Mouse (Mus musculus) stomach, embryonic 16.5 days (tissue): ENCODE results near the gene Gm10647. TPM values are rescaled to one million over a fixed set of nuclear protein-coding genes. Genes with fewer than 3 reads are reported as not detected.
"Not testable (repeated sequence)": the region's sequence is repeated elsewhere in the genome, so short reads cannot be mapped to it uniquely, and the experiment has no call there.

Experiments
- ATAC-seq: fragments of 200-750 bp; cut with Nextera tagmentation; 2 replicates; pipeline ENCODE4 v1.8.0; 2017; ENCODE audit warnings: moderate number of reproducible peaks, moderate TSS enrichment; ENCODE audit not compliant: insufficient read depth, low FRiP score
- H3K27ac ChIP-seq: fragments of 300-500 bp; sonication (generic); 2 replicates; pipeline ENCODE4 v1.5.1; 2014; ENCODE audit warnings: low read length
- H3K27me3 ChIP-seq: fragments of 300-500 bp; sonication (generic); 2 replicates; pipeline ENCODE4 v1.6.1; 2014; ENCODE audit warnings: low read length, control low read depth, mixed read lengths; ENCODE audit not compliant: control insufficient read depth, insufficient read depth
- H3K36me3 ChIP-seq: fragments of 300-500 bp; sonication (generic); 2 replicates; pipeline ENCODE4 v1.6.1; 2014; ENCODE audit warnings: low read length; ENCODE audit not compliant: control insufficient read depth, insufficient read depth
- H3K4me1 ChIP-seq: fragments of 300-500 bp; sonication (generic); 2 replicates; pipeline ENCODE4 v1.6.1; 2014; ENCODE audit warnings: low read length, control low read depth, mixed read lengths; ENCODE audit not compliant: control insufficient read depth, insufficient read depth
- H3K4me2 ChIP-seq: fragments of 300-500 bp; sonication (generic); 2 replicates; pipeline ENCODE4 v1.6.1; 2014; ENCODE audit warnings: low read depth, low read length, mixed read lengths
- H3K4me3 ChIP-seq: fragments of 300-500 bp; sonication (generic); replicated peaks from 2 replicates; pipeline ENCODE4 v1.5.1; 2014; ENCODE audit warnings: mild to moderate bottlenecking, low read length
- H3K9ac ChIP-seq: fragments of 300-500 bp; sonication (generic); 2 replicates; pipeline ENCODE4 v1.6.1; 2014; ENCODE audit warnings: low read length
- H3K9me3 ChIP-seq: fragments of 300-500 bp; sonication (generic); replicated peaks from 2 replicates; pipeline ENCODE4 v1.6.1; 2016; ENCODE audit warnings: low read length, control low read depth; ENCODE audit not compliant: control insufficient read depth
- WGBS: fragments of 180-500 bp; shearing (Covaris S2); extraction: QIAGEN DNeasy Blood & Tissue Kit; methylation state at CpG from one replicate; pipeline ENCODE4 v1.1.7; 2014; 5-methylcytosine and 5-hydroxymethylcytosine counted together
- polyA plus RNA-seq: library from polyadenylated mRNA; unstranded; fragments of >200 nt; fragmentation: Nextera tagmentation; extraction: Ambion mirVana; gene quantifications from 2 replicates; pipeline ENCODE4 v1.2.1, GENCODE M21; 2015

The Gm10647 gene
- polyA plus RNA-seq = 0.48 and 0.89 TPM in 2 replicates

- H3K36me3 ChIP-seq = no peaks in the 10 kb centered on the region
- 0 out of 2 replicates have a peak, but pooled peaks cover 2% of the 10 kb centered on the region for H3K4me1 ChIP-seq
- H3K4me3 ChIP-seq = peak within 1 kb of the TSS; percentile 88
- H3K9me3 ChIP-seq = no peaks in the 10 kb centered on the region
- no peaks in the 10 kb centered on the region for H3K27me3 ChIP-seq
- H3K9ac ChIP-seq = peak within 1 kb of the TSS; percentile 90
- peak within 1 kb of the TSS; percentile 94; the same call in 1 of the 2 replicates for H3K27ac ChIP-seq
- 71% methylated on average over 5 of the region's 5 CpGs for WGBS
- no peak for ATAC-seq
- H3K4me2 ChIP-seq = peak within 1 kb of the TSS; percentile 79
Measured at GRCm38 (mm10) chr9:66796739-66797138, at the start of gene Gm10647. TSS of gene Gm10647 (plus strand) at chr9:66797039.

- no peak for ATAC-seq
- 87% methylated on average over 15 of the region's 15 CpGs for WGBS
- H3K36me3 ChIP-seq = no peaks in the 10 kb centered on the region
- H3K9me3 ChIP-seq = no peaks in the 10 kb centered on the region
- no peak overlapping the region for H3K4me3 ChIP-seq
- H3K27ac ChIP-seq = no peak overlapping the region
- H3K4me2 ChIP-seq = no peak overlapping the region
- H3K9ac ChIP-seq = no peak overlapping the region
- no peaks in the 10 kb centered on the region for H3K4me1 ChIP-seq
- no peaks in the 10 kb centered on the region for H3K27me3 ChIP-seq
Measured at GRCm38 (mm10) chr9:66748390-66748789, 48.4 kb upstream of the Gm10647 start.

GRCm38 (mm10) chr9:66752849-66753248 lies 44.0 kb upstream of the Gm10647 start:
- no peaks in the 10 kb centered on the region for H3K27me3 ChIP-seq
- no peak overlapping the region for H3K9ac ChIP-seq
- ATAC-seq = no peak
- H3K4me3 ChIP-seq = no peak overlapping the region
- H3K9me3 ChIP-seq = no peaks in the 10 kb centered on the region
- no peaks in the 10 kb centered on the region for H3K4me1 ChIP-seq
- H3K36me3 ChIP-seq = no peaks in the 10 kb centered on the region
- WGBS = 81% methylated on average over 6 of the region's 6 CpGs
- H3K4me2 ChIP-seq = no peak overlapping the region
- H3K27ac ChIP-seq = no peak overlapping the region

GRCm38 (mm10) chr9:66760991-66761390 lies 35.8 kb upstream of the Gm10647 start:
- Histone ChIP-seq H3K36me3 (no peaks in the 10 kb centered on the region), H3K9me3 (no peaks in the 10 kb centered on the region), H3K9ac (no peak overlapping the region), H3K27me3 (no peaks in the 10 kb centered on the region), H3K4me1 (no peaks in the 10 kb centered on the region), H3K27ac (no peak overlapping the region), H3K4me3 (no peak overlapping the region), H3K4me2 (no peak overlapping the region)
- ATAC-seq = no peak
- WGBS = 54% methylated on average over 1 of the region's 1 CpGs

- H3K4me3 ChIP-seq = no peak overlapping the region
- no peaks in the 10 kb centered on the region for H3K9me3 ChIP-seq
- ATAC-seq = no peak
- H3K4me2 ChIP-seq = no peak overlapping the region
- H3K4me1 ChIP-seq = no peaks in the 10 kb centered on the region
- H3K27me3 ChIP-seq = no peaks in the 10 kb centered on the region
- H3K36me3 ChIP-seq = no peaks in the 10 kb centered on the region
- no peak overlapping the region for H3K27ac ChIP-seq
- H3K9ac ChIP-seq = no peak overlapping the region
- 100% methylated on average over 1 of the region's 1 CpGs for WGBS
Measured at GRCm38 (mm10) chr9:66768721-66769120, 28.1 kb upstream of the Gm10647 start.

- Histone ChIP-seq H3K36me3 (no peaks in the 10 kb centered on the region), H3K4me1 (no peaks in the 10 kb centered on the region), H3K4me2 (no peak overlapping the region), H3K27me3 (no peaks in the 10 kb centered on the region), H3K27ac (no peak overlapping the region), H3K9ac (no peak overlapping the region), H3K9me3 (no peaks in the 10 kb centered on the region), H3K4me3 (no peak overlapping the region)
- WGBS = 65% methylated on average over 3 of the region's 3 CpGs
- ATAC-seq = peak; percentile 50; the same call in 1 of the 2 replicates
Measured at GRCm38 (mm10) chr9:66769275-66769674, 27.6 kb upstream of the Gm10647 start.

GRCm38 (mm10) chr9:66770701-66771100 lies 26.1 kb upstream of the Gm10647 start:
- no peak overlapping the region for H3K4me3 ChIP-seq
- H3K4me1 ChIP-seq = no peaks in the 10 kb centered on the region
- H3K27ac ChIP-seq = no peak overlapping the region
- H3K9ac ChIP-seq = no peak overlapping the region
- H3K4me2 ChIP-seq = no peak overlapping the region
- H3K36me3 ChIP-seq = no peaks in the 10 kb centered on the region
- no peak for ATAC-seq
- no peaks in the 10 kb centered on the region for H3K9me3 ChIP-seq
- H3K27me3 ChIP-seq = no peaks in the 10 kb centered on the region

GRCm38 (mm10) chr9:66784552-66784951 lies 12.3 kb upstream of the Gm10647 start:
- H3K9me3 ChIP-seq, H3K36me3 ChIP-seq, H3K9ac ChIP-seq, ATAC-seq, H3K27ac ChIP-seq, H3K4me2 ChIP-seq, H3K4me1 ChIP-seq, H3K27me3 ChIP-seq, H3K4me3 ChIP-seq: not testable (repeated sequence)
- WGBS = no CpG with 5 or more reads among the region's 3 CpGs

- H3K4me1 ChIP-seq = no peaks in the 10 kb centered on the region
- no peaks in the 10 kb centered on the region for H3K36me3 ChIP-seq
- no peak overlapping the region for H3K9ac ChIP-seq
- no peak overlapping the region for H3K4me2 ChIP-seq
- no peak overlapping the region for H3K27ac ChIP-seq
- H3K27me3 ChIP-seq = no peaks in the 10 kb centered on the region
- no peak for ATAC-seq
- H3K4me3 ChIP-seq = no peak overlapping the region
- no peaks in the 10 kb centered on the region for H3K9me3 ChIP-seq
- 11% methylated on average over 2 of the region's 2 CpGs for WGBS
Measured at GRCm38 (mm10) chr9:66787821-66788220, 9.0 kb upstream of the Gm10647 start.
